Mouse (Mus musculus) thymus, adult 2 months (tissue): ENCODE measurements around the gene Nmur1.

Source experiments
- CTCF ChIP-seq: fragments of 200-500 bp; IDR thresholded peaks from 2 replicates; pipeline ENCODE4 v1.5.1; 2012; ENCODE audit warnings: mild to moderate bottlenecking, control low read depth, low read length, moderate library complexity, borderline replicate concordance; ENCODE audit not compliant: control insufficient read depth, poor library complexity, insufficient read depth; ENCODE audit errors: extremely low read depth
- POLR2A ChIP-seq: fragments of 200-500 bp; IDR thresholded peaks from 2 replicates; pipeline ENCODE4 v1.6.1; 2012; ENCODE audit warnings: mild to moderate bottlenecking, low read length, control low read depth, moderate library complexity; ENCODE audit not compliant: control insufficient read depth, poor library complexity, insufficient read depth; ENCODE audit errors: extremely low read depth

- no peak for TF ChIP-seq POLR2A
- no peak for TF ChIP-seq CTCF
These were observed 44.6 kb upstream of the Nmur1 start for GRCm38 (mm10) chr1:86470519-86471181.
